Mouse (Mus musculus) kidney, embryonic 16.5 days (tissue): ENCODE data around the gene Pkib. TPM values are rescaled to one million over a fixed set of nuclear protein-coding genes. Genes with fewer than 3 reads are reported as not detected.

Source experiments
- ATAC-seq: fragments of 200-750 bp; cut with Nextera tagmentation; 2 replicates; pipeline ENCODE4 v1.8.0; 2017; ENCODE audit warnings: moderate TSS enrichment; ENCODE audit not compliant: low FRiP score, low TSS enrichment
- H3K27ac ChIP-seq: fragments of 300-500 bp; sonication (generic); 2 replicates; pipeline ENCODE4 v1.5.1; 2014; ENCODE audit warnings: low read length
- H3K27me3 ChIP-seq: fragments of 300-500 bp; sonication (generic); 2 replicates; pipeline ENCODE4 v1.6.1; 2014; ENCODE audit warnings: low read length, control low read depth, mixed read lengths; ENCODE audit not compliant: insufficient read depth
- H3K36me3 ChIP-seq: fragments of 300-500 bp; sonication (generic); 2 replicates; pipeline ENCODE4 v1.6.1; 2014; ENCODE audit warnings: low read length, control low read depth, mixed read lengths; ENCODE audit not compliant: insufficient read depth
- H3K4me1 ChIP-seq: fragments of 300-500 bp; sonication (generic); 2 replicates; pipeline ENCODE4 v1.6.1; 2014; ENCODE audit warnings: low read length, control low read depth, mixed read lengths; ENCODE audit not compliant: insufficient read depth
- H3K4me2 ChIP-seq: fragments of 300-500 bp; sonication (generic); replicated peaks from 2 replicates; pipeline ENCODE4 v1.6.1; 2014; ENCODE audit warnings: low read depth, low read length
- H3K4me3 ChIP-seq: fragments of 300-500 bp; sonication (generic); 2 replicates; pipeline ENCODE4 v1.5.1; 2014; ENCODE audit warnings: mild to moderate bottlenecking, low read length
- H3K9ac ChIP-seq: fragments of 300-500 bp; sonication (generic); replicated peaks from 2 replicates; pipeline ENCODE4 v1.6.1; 2014; ENCODE audit warnings: low read length
- H3K9me3 ChIP-seq: fragments of 300-500 bp; sonication (generic); 2 replicates; pipeline ENCODE4 v1.6.1; 2016; ENCODE audit warnings: low read length, control low read depth
- WGBS: fragments of 180-500 bp; shearing (Covaris S2); extraction: QIAGEN DNeasy Blood & Tissue Kit; methylation state at CpG from one replicate; pipeline ENCODE4 v1.1.7; 2014; 5-methylcytosine and 5-hydroxymethylcytosine counted together
- polyA plus RNA-seq: library from polyadenylated mRNA; unstranded; fragments of >200 nt; fragmentation: Nextera tagmentation; extraction: Ambion mirVana; gene quantifications from 2 replicates; pipeline ENCODE4 v1.2.1, GENCODE M21; 2015

Gene Pkib
- polyA plus RNA-seq, 1 experiment from 2014 or later: 4.1 TPM

DNA sequence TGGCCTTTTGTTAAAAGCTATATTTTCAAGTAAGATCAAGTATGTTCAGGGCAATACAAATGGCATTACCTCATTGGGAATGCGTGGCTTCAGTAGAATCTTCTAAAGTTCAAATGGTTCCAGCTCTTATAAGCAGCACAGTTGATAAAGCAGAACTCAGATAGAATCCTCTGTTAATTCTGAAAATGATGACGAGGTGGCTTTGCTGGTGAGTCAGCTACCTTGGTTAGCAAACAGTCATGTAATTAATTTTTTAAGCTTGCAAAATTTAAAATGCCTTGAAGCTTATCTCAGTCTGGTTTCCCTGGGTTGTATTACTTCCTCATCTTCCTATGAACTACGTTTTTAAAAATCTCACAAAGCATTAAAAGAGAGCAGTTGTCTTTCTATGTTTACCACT lies 90.6 kb downstream of the Pkib start:
- H3K9ac ChIP-seq: no peak overlapping the region
- no peaks in the 10 kb centered on the region for H3K27me3 ChIP-seq
- no peaks in the 10 kb centered on the region for H3K9me3 ChIP-seq
- H3K27ac ChIP-seq: no peak overlapping the region
- no peak for ATAC-seq
- no peak overlapping the region for H3K4me3 ChIP-seq
- no peaks in the 10 kb centered on the region for H3K36me3 ChIP-seq
- no peak overlapping the region for H3K4me2 ChIP-seq
- 76% methylated on average over 3 of the region's 3 CpGs for WGBS
- H3K4me1 ChIP-seq: no peaks in the 10 kb centered on the region

DNA sequence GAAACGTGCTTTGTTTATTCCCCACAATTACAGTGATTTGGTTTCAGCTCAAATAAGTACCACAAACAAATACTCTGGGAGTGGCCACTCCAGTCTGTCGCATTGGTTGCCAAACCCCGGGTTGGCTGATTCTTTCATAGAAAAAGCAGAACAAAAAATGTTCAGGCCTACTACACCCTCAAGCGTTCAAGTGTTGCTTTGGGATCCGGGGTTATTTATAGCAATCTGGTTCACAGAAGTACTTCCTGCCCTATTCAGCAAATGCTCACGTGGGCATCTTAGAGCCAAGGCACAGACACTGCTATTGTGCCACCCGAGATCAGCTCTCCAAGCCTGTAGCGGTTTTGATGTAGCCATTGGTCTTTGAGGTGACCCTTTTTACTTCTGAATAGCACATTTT lies 95.9 kb downstream of the Pkib start:
- Histone ChIP-seq H3K4me1 (no peaks in the 10 kb centered on the region), H3K36me3 (no peaks in the 10 kb centered on the region), H3K27me3 (no peaks in the 10 kb centered on the region), H3K4me3 (no peak overlapping the region), H3K4me2 (no peak overlapping the region), H3K9ac (no peak overlapping the region), H3K9me3 (no peaks in the 10 kb centered on the region), H3K27ac (no peak overlapping the region)
- no peak for ATAC-seq
- WGBS: 77% methylated on average over 8 of the region's 8 CpGs

DNA sequence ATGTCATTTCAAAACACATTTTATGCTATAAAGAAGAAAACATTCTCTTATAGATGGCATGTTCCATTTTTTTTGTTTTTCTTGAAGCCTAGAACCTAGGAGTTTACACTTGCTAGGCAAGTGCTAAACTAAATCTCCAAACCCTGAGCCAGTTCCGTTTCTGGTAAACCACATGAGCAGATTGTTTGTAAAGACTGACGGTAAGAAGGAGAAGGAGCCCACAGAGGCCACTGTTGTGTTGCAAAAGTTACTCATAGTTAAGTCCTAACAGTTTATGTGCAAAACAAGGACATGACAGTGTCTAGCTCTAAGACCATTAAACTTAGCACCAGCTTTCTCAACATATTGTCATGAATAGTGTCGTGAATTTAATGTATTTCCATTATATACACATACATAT lies 99.9 kb downstream of the Pkib start:
- Histone ChIP-seq H3K27ac (no peak overlapping the region), H3K27me3 (no peaks in the 10 kb centered on the region), H3K9ac (no peak overlapping the region), H3K9me3 (no peaks in the 10 kb centered on the region), H3K36me3 (no peaks in the 10 kb centered on the region), H3K4me2 (no peak overlapping the region), H3K4me1 (no peaks in the 10 kb centered on the region), H3K4me3 (no peak overlapping the region)
- 87% methylated on average over 3 of the region's 3 CpGs for WGBS
- ATAC-seq: no peak

DNA sequence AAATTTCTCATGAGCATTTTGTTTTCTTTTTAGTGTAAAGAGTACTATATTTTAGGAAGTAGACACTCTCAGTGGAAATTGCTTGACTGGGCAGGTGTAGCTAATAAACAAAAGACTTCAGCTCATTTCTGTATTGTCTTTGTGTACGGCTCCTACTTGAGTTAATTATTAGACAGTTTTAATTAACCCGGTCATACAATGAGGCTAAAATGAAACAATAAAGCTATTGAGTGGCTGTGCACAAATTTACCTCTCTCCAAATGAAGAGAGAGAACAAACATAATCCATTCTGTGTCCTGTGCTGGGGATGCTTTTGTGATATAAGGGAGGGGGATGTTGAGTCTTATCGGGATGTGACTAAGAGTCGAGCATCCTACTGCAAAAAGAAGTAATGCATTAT lies 109.0 kb downstream of the Pkib start:
- no peaks in the 10 kb centered on the region for H3K36me3 ChIP-seq
- H3K4me3 ChIP-seq: no peak overlapping the region
- H3K4me2 ChIP-seq: no peak overlapping the region
- no peaks in the 10 kb centered on the region for H3K4me1 ChIP-seq
- no peak for ATAC-seq
- no peak overlapping the region for H3K9ac ChIP-seq
- H3K27me3 ChIP-seq: no peaks in the 10 kb centered on the region
- WGBS: 63% methylated on average over 4 of the region's 4 CpGs
- H3K9me3 ChIP-seq: no peaks in the 10 kb centered on the region
- no peak overlapping the region for H3K27ac ChIP-seq

DNA sequence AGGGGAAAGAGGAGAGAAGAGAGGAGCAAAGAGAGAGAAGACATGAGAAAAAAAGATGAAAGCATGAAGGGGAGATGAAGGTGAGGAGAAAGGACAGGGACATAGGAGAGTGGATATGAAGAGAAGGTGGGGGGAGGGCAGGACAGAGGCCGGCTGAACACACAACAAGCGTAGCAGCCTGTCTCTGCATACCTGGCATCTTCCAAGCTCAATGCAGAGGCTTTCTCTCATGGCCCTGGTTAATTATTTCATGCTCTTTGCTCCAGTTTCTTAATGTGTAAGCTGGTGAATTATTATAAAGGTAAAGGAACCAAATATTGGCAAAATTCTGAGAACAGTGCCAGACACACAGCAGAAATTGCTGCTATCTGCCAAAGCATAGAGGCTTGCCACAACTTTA lies 109.6 kb downstream of the Pkib start:
- H3K27ac ChIP-seq: no peak overlapping the region
- H3K4me2 ChIP-seq: no peak overlapping the region
- H3K36me3 ChIP-seq: no peaks in the 10 kb centered on the region
- H3K4me1 ChIP-seq: no peaks in the 10 kb centered on the region
- H3K27me3 ChIP-seq: no peaks in the 10 kb centered on the region
- no peak overlapping the region for H3K9ac ChIP-seq
- no peaks in the 10 kb centered on the region for H3K9me3 ChIP-seq
- ATAC-seq: peak; percentile 79; the same call in 1 of the 2 replicates
- 58% methylated on average over 2 of the region's 2 CpGs for WGBS
- H3K4me3 ChIP-seq: no peak overlapping the region

DNA sequence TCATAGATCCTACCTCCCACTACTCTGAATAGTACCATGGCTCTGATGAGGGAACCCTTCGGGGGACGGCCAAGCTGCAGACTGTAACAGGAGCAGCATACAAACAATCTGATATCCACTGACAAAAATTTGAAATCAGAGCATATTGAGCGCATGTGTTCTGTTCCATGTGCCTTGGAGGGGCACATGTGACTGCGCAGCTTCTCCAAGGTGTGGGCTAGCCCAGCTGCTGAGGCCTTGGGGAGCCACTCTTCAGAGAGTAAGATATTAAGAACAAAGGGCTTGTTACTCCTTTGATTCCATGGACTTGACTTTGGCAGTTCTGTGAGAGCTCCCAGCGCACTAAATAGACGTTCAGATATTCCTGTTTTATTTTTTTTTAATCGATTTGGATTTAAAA lies 111.3 kb downstream of the Pkib start:
- WGBS: 75% methylated on average over 7 of the region's 7 CpGs
- no peak overlapping the region for H3K27ac ChIP-seq
- H3K4me2 ChIP-seq: no peak overlapping the region
- no peaks in the 10 kb centered on the region for H3K9me3 ChIP-seq
- no peak overlapping the region for H3K9ac ChIP-seq
- no peak for ATAC-seq
- H3K4me1 ChIP-seq: no peaks in the 10 kb centered on the region
- no peaks in the 10 kb centered on the region for H3K27me3 ChIP-seq
- no peak overlapping the region for H3K4me3 ChIP-seq
- no peaks in the 10 kb centered on the region for H3K36me3 ChIP-seq

DNA sequence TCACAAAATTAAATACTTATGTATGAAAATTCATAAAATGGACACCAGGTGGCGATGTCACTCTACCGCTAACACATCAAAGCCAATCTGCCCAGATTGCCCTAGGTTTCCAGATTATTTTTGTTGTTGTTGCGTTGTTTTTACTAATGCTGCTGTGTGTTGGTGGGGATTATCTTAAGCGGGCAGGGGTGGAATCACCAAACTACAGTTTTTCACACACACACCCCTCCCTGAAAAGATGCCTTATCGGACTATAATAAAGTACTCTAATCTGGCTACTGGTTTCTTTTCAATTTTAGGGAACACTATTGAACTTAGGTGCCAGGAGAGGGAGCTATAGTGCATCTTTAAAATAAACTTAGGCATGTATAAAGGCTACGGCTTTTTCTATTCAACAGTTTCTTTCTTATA lies 111.8 kb downstream of the Pkib start:
- 3% methylated on average over 6 of the region's 6 CpGs for WGBS
- H3K27me3 ChIP-seq: no peaks in the 10 kb centered on the region
- ATAC-seq: peak; percentile 59; the same call in 1 of the 2 replicates
- H3K36me3 ChIP-seq: no peaks in the 10 kb centered on the region
- 0 out of 2 replicates have a peak overlapping the region, but pooled peaks have one; percentile 48 for H3K9ac ChIP-seq
- peak overlapping the region; percentile 44 for H3K4me3 ChIP-seq
- H3K9me3 ChIP-seq: no peaks in the 10 kb centered on the region
- H3K4me2 ChIP-seq: peak overlapping the region; percentile 59
- no peak overlapping the region for H3K27ac ChIP-seq
- H3K4me1 ChIP-seq: no peaks in the 10 kb centered on the region

DNA sequence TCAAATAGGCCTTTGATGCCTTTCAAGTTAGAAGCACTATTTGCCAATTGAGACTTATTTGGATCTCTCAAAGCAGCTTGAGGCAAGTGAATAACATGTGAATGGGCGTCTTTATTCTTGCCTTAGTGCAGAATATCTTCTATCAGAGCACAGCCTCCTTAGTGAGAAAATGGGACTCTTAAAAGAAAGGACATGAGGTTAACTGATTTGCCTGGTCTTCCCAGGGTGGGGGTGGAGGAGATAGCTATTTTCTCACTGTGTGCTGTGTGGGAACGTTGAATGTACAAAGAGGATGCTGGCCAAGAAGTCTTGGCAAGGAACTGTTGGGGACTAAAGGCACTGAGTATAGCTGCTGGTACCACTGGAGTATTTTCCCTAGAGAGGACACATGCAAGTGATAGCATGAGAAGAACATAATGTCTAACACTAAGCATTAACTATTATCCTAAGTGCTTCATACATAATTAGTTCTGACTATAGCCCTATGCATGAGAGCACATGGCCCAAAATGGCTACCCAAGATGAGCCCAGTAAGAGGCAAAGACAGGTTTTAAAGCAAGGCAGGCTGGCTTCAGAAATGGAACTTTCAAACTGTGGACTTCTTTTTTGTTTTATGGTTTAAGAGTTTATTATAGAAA lies 112.5 kb downstream of the Pkib start:
- Histone ChIP-seq H3K9me3 (no peaks in the 10 kb centered on the region), H3K4me3 (no peak overlapping the region), H3K36me3 (no peaks in the 10 kb centered on the region), H3K27ac (no peak overlapping the region), H3K27me3 (no peaks in the 10 kb centered on the region), H3K4me2 (no peak overlapping the region), H3K9ac (no peak overlapping the region), H3K4me1 (no peaks in the 10 kb centered on the region)
- WGBS: 55% methylated on average over 2 of the region's 2 CpGs
- ATAC-seq: no peak

DNA sequence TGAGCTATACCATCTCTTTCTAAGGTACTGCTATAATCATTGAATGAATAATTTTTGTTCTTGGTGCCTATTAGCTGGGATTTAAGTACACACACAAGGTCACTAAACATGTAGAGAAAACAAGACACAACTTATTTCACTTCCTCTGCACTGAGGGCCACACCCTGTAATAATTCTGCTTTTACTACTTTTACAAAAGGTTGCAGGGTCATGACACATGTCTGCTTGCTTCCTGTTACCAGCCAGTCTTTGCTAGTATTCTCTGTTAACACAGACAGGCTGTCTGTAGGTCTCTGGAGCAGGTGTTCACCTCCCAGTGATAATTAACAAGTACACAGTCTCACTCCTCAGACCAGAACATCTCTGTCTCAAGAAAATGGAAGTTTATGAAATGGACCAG lies 113.7 kb downstream of the Pkib start:
- H3K9ac ChIP-seq: no peak overlapping the region
- H3K4me2 ChIP-seq: no peak overlapping the region
- H3K27ac ChIP-seq: no peak overlapping the region
- no peak for ATAC-seq
- H3K36me3 ChIP-seq: no peaks in the 10 kb centered on the region
- no peaks in the 10 kb centered on the region for H3K9me3 ChIP-seq
- no peaks in the 10 kb centered on the region for H3K4me1 ChIP-seq
- no peaks in the 10 kb centered on the region for H3K27me3 ChIP-seq
- no peak overlapping the region for H3K4me3 ChIP-seq

DNA sequence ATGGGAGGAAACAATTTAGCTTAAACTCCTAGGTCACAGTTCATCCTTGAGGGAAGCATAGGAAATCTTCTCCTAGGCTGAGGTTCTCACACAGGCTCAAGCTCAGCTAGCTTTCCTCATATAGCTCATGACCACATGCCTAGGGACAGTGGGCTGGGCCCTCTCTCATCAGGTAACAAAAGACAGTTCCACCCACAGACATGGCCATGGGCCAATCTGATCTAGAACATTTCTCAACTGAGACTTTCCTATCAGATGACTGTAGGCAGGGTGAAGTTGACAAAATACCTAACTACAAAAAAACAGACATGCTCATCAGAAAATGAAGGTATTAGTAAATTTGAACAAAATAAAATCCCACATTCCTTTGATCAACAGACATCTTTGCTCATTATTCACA lies 115.3 kb downstream of the Pkib start:
- Histone ChIP-seq H3K36me3 (no peaks in the 10 kb centered on the region), H3K9me3 (no peaks in the 10 kb centered on the region), H3K4me3 (no peak overlapping the region), H3K4me1 (no peaks in the 10 kb centered on the region), H3K9ac (no peak overlapping the region), H3K4me2 (no peak overlapping the region), H3K27ac (no peak overlapping the region), H3K27me3 (no peaks in the 10 kb centered on the region)
- no peak for ATAC-seq
